In genomic region chr10:43916181-43916580, GRCm38 (mm10) we compare ENCODE assay signal across 33 mouse cellular contexts.
"Had no signal": no experiment of that assay in that cellular context is flagged by ENCODE, and none has a peak within 500 bp of the region (broad histone marks: within the 10 kb centered on the region; RNA-seq: fewer than 3 reads in every experiment).

No protein-coding gene starts in this region.

- H3K27ac ChIP-seq: heart, embryonic 13.5 days; heart, embryonic 15.5 days; hindbrain, embryonic 10.5 days; hindbrain, embryonic 12.5 days; hindbrain, embryonic 13.5 days; hindbrain, embryonic 14.5 days; hindbrain, embryonic 15.5 days; hindbrain, postnatal 0 days; intestine, embryonic 15.5 days; kidney, embryonic 15.5 days; kidney, postnatal 0 days; layer of hippocampus, adult 2 months; left cerebral cortex, adult 2 months had no signal

- H3K9ac ChIP-seq: heart, embryonic 12.5 days; heart, embryonic 13.5 days; heart, embryonic 15.5 days; hindbrain, embryonic 12.5 days; hindbrain, embryonic 13.5 days; hindbrain, embryonic 14.5 days; hindbrain, embryonic 15.5 days; intestine, embryonic 15.5 days; kidney, embryonic 15.5 days had no signal

- H3K4me2 ChIP-seq: heart, embryonic 12.5 days; heart, embryonic 13.5 days; heart, embryonic 15.5 days; hindbrain, embryonic 12.5 days; hindbrain, embryonic 13.5 days; hindbrain, embryonic 14.5 days; hindbrain, embryonic 15.5 days; intestine, embryonic 15.5 days; kidney, embryonic 15.5 days had no signal

- H3K36me3 ChIP-seq: heart, embryonic 15.5 days; hindbrain, embryonic 15.5 days; intestine, embryonic 15.5 days; kidney, embryonic 15.5 days had no signal

- H3K4me1 ChIP-seq: hindbrain, embryonic 10.5 days; hindbrain, embryonic 12.5 days; hindbrain, embryonic 13.5 days; hindbrain, embryonic 15.5 days had no signal

- H3K4me3 ChIP-seq: heart, embryonic 12.5 days; heart, embryonic 13.5 days; heart, embryonic 15.5 days; hindbrain, embryonic 10.5 days; hindbrain, embryonic 12.5 days; hindbrain, embryonic 13.5 days; hindbrain, embryonic 15.5 days; intestine, embryonic 15.5 days; kidney, embryonic 15.5 days; layer of hippocampus, adult 2 months; left cerebral cortex, adult 2 months had no signal

- DNase-seq: heart, postnatal 10 days; heart, postnatal 14 days; heart, postnatal 36 days; kidney, adult 11 months; kidney, adult 18-20 months; kidney, adult 2 months; kidney, adult 8-10 months; kidney, adult 9 months; kidney, postnatal 10 days; kidney, postnatal 14 days; kidney, postnatal 25 days; kidney, postnatal 36 days; kidney, postnatal 4 days; layer of hippocampus, adult 9-11 months; layer of hippocampus, postnatal 36 days had no signal

- ATAC-seq: hindbrain, embryonic 16.5 days; hindbrain, postnatal 0 days; inflammation-experienced regulatory T-cells, adult 6 months; intestine, embryonic 15.5 days; intestine, embryonic 16.5 days; intestine, postnatal 0 days had no signal

- H3K9me3 ChIP-seq: heart, embryonic 12.5 days; heart, embryonic 13.5 days; heart, embryonic 15.5 days; hindbrain, embryonic 10.5 days; hindbrain, embryonic 12.5 days; hindbrain, embryonic 13.5 days; hindbrain, embryonic 15.5 days; intestine, embryonic 15.5 days; kidney, embryonic 15.5 days had no signal

- H3K27me3 ChIP-seq: heart, embryonic 12.5 days; heart, embryonic 13.5 days; heart, embryonic 15.5 days; hindbrain, embryonic 12.5 days; hindbrain, embryonic 13.5 days; hindbrain, embryonic 15.5 days; intestine, embryonic 15.5 days; kidney, embryonic 15.5 days had no signal
